Mouse (Mus musculus): ENCODE measurements at regions not wholly inside any gene's neighbourhood (a gene's known extent, or its start where the extent isn't known, plus 50 kb on each side); places are given as distances from the start of the nearest gene placed in this dataset.

DNA sequence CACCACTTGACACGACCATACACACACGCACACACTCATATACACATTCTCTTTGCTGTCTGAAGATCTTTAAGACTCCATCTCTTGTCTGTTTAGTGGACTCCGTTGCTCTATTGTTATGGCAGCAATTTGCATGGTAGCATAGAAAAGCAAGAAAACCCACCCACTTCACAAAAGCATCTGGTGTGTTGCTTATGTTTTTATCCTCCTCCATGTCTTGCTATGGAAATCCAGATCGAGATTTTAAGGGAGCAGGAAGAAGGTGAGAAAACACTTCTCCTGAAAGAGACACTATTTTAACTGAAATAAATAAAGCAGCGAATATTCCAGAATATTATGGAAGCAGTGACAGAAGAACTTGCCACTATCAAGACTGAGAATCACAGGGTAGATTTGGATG, 207.5 kb upstream of the Stac start:
- Histone ChIP-seq H3K36me3 (no peaks in the 10 kb centered on the region), H3K4me2 (no peak overlapping the region), H3K4me1 (no peaks in the 10 kb centered on the region), H3K9me3 (no peaks in the 10 kb centered on the region), H3K27ac (no peak overlapping the region), H3K4me3 (no peak overlapping the region), H3K9ac (no peak overlapping the region), H3K27me3 (no peaks in the 10 kb centered on the region)
- 71% methylated on average over 5 of the region's 5 CpGs for WGBS
- no peak for ATAC-seq (ENCODE audit: borderline replicate concordance, extremely low read depth, low FRiP score, low TSS enrichment)

DNA sequence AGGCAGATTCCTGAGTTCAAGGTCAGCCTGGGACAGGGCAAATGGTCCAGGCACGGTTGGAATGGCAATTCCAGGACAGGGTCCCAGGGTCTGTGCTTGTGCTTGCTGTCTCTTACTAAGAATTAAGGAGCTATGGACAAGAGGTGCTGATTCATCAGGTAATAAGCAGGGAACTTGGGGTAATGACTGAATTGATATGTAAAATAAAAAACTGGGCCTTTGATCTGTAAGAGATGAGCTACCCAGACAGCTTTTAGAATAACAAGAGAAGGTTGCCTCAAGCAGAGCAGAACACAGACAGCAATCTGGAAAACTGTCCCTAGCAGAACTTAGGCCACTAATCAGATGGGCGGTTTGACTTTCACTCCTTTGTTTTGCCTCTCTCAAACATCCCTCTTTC, 189.6 kb upstream of the Stac start:
- Histone ChIP-seq H3K36me3 (no peaks in the 10 kb centered on the region), H3K4me1 (no peaks in the 10 kb centered on the region), H3K9ac (no peak overlapping the region), H3K4me2 (no peak overlapping the region), H3K4me3 (no peak overlapping the region), H3K27ac (no peak overlapping the region), H3K9me3 (no peaks in the 10 kb centered on the region), H3K27me3 (no peaks in the 10 kb centered on the region)
- ATAC-seq (ENCODE audit: borderline replicate concordance, extremely low read depth, low FRiP score, low TSS enrichment) = no peak
- 49% methylated on average over 2 of the region's 2 CpGs for WGBS

DNA sequence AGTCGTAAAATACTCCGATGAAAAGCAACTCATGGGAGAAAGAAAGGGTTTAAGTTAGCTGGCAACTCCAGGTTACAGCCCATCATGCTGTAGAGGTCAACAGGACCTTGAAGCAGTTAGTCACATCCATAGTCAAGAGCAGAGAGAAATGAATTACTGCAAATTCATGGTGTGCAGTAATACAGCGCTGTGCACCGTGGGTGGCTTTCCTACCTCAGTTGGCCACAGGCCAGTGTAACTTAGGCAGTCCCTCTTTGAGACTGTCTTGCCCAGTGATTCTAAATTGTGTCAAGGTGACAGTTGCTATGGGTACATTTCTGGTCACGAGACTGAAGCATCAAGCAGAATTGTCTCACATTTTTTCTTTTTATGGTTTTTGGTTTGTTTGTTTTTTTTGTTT, 186.7 kb upstream of the Stac start:
- no peak overlapping the region for H3K4me3 ChIP-seq
- H3K4me2 ChIP-seq = no peak overlapping the region
- H3K27me3 ChIP-seq = no peaks in the 10 kb centered on the region
- H3K9me3 ChIP-seq = no peaks in the 10 kb centered on the region
- H3K27ac ChIP-seq = no peak overlapping the region
- whole genome bisulfite sequencing = 83% methylated on average over 5 of the region's 5 CpGs
- no peak for ATAC-seq (ENCODE audit: borderline replicate concordance, extremely low read depth, low FRiP score, low TSS enrichment)
- no peaks in the 10 kb centered on the region for H3K36me3 ChIP-seq
- no peak overlapping the region for H3K9ac ChIP-seq
- H3K4me1 ChIP-seq = no peaks in the 10 kb centered on the region

DNA sequence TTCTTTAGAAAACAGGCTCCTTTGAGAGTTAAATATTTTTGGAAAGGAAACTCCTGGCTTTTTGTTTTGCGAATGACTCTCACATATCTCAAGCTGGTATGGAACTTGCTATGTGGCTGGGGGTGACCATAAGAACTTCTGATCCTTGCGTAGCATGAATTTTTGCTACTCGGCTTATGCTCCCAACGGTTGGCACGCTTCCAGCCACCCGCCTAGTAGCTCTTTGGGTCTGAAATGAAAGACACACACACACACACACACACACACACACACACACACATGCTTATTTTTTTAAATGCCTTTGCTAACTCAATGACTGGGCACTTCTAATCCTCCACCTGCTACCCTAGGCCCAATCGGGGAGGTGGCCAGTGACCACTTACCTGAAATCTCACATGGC, 180.3 kb upstream of the Stac start:
- ATAC-seq (ENCODE audit: borderline replicate concordance, extremely low read depth, low FRiP score, low TSS enrichment) = no peak
- Histone ChIP-seq H3K36me3 (no peaks in the 10 kb centered on the region), H3K27ac (no peak overlapping the region), H3K27me3 (no peaks in the 10 kb centered on the region), H3K9ac (no peak overlapping the region), H3K9me3 (no peaks in the 10 kb centered on the region), H3K4me2 (no peak overlapping the region), H3K4me3 (no peak overlapping the region), H3K4me1 (no peaks in the 10 kb centered on the region)
- 61% methylated on average over 7 of the region's 7 CpGs for WGBS

DNA sequence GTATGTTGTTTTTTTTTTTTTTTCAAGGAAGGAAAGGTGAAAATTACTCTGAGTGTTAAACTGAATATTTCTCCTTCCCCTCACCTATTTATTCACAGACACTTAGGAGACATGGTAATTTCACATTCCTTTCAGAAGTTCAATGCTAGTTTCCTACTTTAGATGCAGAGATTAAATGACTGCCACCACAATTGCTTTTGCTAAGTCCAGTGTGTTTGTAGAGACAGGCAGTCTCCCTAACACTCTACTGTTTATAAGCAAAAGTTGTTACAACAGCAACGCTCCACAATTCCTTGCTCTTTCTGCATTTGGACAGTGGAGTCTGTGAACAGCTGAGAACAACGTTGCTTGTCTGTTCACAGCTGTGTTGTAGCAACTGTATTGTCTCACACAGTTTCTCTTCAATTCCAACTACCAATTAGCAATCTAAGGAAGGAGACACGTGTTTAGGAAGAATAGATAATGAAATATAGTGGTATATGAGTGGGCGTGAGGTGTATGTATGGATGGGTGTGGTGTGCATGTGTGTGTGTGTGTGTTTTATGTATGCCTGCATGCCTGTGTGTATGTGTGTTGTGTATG, 179.7 kb upstream of the Stac start:
- H3K27me3 ChIP-seq = no peaks in the 10 kb centered on the region
- H3K36me3 ChIP-seq = no peaks in the 10 kb centered on the region
- no peak overlapping the region for H3K4me3 ChIP-seq
- H3K9me3 ChIP-seq = no peaks in the 10 kb centered on the region
- H3K9ac ChIP-seq = no peak overlapping the region
- no peak for ATAC-seq (ENCODE audit: borderline replicate concordance, extremely low read depth, low FRiP score, low TSS enrichment)
- 60% methylated on average over 4 of the region's 4 CpGs for WGBS
- no peaks in the 10 kb centered on the region for H3K4me1 ChIP-seq
- no peak overlapping the region for H3K27ac ChIP-seq
- no peak overlapping the region for H3K4me2 ChIP-seq

DNA sequence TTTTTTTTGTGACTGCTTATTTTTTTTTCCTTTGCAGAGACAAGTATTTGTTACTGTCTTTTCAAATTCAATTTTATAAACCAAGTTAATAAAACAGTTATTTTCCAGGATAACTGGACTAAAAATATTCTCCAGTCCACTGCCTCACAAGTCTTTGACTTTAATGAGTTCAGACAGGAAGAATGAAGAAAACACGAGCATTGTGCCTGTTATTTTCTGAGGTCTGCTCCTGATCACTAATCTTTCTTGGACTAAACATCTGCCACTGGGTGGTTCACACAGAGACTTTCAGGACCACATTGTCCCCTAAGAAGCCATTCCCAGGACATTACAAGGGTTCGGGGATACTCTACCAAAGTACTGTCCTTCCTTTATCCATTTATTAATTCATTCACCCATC, 167.9 kb upstream of the Stac start:
- no peak overlapping the region for H3K4me3 ChIP-seq
- H3K9me3 ChIP-seq = no peaks in the 10 kb centered on the region
- WGBS = 63% methylated on average over 2 of the region's 2 CpGs
- no peaks in the 10 kb centered on the region for H3K27me3 ChIP-seq
- no peak overlapping the region for H3K4me2 ChIP-seq
- H3K9ac ChIP-seq = no peak overlapping the region
- H3K27ac ChIP-seq = no peak overlapping the region
- H3K36me3 ChIP-seq = no peaks in the 10 kb centered on the region
- no peak for ATAC-seq (ENCODE audit: borderline replicate concordance, extremely low read depth, low FRiP score, low TSS enrichment)
- no peaks in the 10 kb centered on the region for H3K4me1 ChIP-seq

DNA sequence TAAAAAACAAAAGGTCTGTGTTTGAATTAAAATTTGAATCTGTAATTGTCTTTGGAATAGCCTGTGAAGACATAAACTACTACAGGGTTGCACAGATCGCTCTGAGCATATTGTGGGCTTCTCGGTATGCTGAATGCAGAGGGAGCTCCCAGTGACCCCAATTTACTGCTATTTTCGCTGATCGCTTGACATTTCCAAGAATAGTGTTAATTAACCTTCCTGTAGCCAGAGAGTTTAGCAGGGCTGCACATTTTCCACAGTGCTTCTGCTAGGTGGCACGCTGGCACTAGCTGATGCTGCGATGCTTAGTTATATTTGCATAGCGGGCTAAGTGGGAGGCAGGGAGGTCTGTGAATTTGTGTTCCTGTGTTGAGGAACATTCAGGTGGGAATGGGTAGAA, 164.8 kb upstream of the Stac start:
- H3K4me3 ChIP-seq = no peak overlapping the region
- H3K36me3 ChIP-seq = no peaks in the 10 kb centered on the region
- WGBS = 78% methylated on average over 7 of the region's 7 CpGs
- H3K4me2 ChIP-seq = no peak overlapping the region
- no peaks in the 10 kb centered on the region for H3K9me3 ChIP-seq
- H3K27me3 ChIP-seq = no peaks in the 10 kb centered on the region
- H3K4me1 ChIP-seq = no peaks in the 10 kb centered on the region
- no peak overlapping the region for H3K27ac ChIP-seq
- H3K9ac ChIP-seq = no peak overlapping the region
- no peak for ATAC-seq (ENCODE audit: borderline replicate concordance, extremely low read depth, low FRiP score, low TSS enrichment)

DNA sequence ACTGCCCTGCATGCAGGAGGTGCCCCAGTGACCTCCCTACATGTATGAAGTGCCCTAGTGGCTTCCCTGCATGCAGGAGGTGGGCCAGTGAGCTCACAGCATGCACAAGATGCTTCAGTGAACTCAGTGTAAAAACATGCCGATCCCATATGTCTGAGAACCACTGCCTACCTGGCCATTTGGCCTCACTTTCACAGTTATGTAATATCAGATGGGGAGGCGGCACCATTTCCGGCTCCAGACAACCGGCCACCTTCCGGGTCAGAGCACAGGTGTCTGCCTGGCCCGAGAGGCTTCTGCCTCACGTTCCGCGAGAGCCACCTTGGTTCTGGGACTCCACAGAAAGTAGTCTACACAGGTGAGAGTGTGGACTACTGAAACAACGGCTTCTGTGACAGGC, 156.2 kb upstream of the Stac start:
- Histone ChIP-seq H3K36me3 (no peaks in the 10 kb centered on the region), H3K9ac (no peak overlapping the region), H3K27ac (no peak overlapping the region), H3K4me3 (no peak overlapping the region), H3K9me3 (no peaks in the 10 kb centered on the region), H3K4me2 (no peak overlapping the region), H3K4me1 (no peaks in the 10 kb centered on the region), H3K27me3 (no peaks in the 10 kb centered on the region)
- no peak for ATAC-seq (ENCODE audit: borderline replicate concordance, extremely low read depth, low FRiP score, low TSS enrichment)
- WGBS = 90% methylated on average over 10 of the region's 10 CpGs

DNA sequence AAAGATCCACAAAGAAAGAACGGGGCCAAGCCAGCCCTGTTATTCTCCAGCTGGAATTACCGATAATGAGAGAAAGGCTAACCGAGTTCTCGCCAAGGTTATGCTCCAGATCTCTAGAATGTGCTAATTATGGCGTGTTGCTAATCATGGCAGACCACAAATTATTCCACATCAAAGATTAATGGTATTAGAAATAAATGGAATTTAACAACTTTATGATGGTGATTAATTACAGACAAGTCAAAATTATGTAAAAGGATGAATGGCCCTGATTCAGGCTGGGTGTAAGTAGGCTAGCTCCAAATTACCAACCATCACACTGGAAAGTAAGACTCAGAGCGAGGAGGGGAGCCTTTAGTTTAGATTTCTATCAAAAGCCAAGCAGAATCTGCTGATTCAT, 151.0 kb upstream of the Stac start:
- 81% methylated on average over 6 of the region's 6 CpGs for WGBS
- H3K9me3 ChIP-seq = no peaks in the 10 kb centered on the region; the same call in 1 of the 2 replicates
- H3K27me3 ChIP-seq = no peaks in the 10 kb centered on the region
- H3K4me3 ChIP-seq = no peak overlapping the region
- ATAC-seq (ENCODE audit: borderline replicate concordance, extremely low read depth, low FRiP score, low TSS enrichment) = no peak
- no peaks in the 10 kb centered on the region for H3K4me1 ChIP-seq
- H3K36me3 ChIP-seq = no peaks in the 10 kb centered on the region
- no peak overlapping the region for H3K27ac ChIP-seq
- H3K4me2 ChIP-seq = no peak overlapping the region
- H3K9ac ChIP-seq = no peak overlapping the region

DNA sequence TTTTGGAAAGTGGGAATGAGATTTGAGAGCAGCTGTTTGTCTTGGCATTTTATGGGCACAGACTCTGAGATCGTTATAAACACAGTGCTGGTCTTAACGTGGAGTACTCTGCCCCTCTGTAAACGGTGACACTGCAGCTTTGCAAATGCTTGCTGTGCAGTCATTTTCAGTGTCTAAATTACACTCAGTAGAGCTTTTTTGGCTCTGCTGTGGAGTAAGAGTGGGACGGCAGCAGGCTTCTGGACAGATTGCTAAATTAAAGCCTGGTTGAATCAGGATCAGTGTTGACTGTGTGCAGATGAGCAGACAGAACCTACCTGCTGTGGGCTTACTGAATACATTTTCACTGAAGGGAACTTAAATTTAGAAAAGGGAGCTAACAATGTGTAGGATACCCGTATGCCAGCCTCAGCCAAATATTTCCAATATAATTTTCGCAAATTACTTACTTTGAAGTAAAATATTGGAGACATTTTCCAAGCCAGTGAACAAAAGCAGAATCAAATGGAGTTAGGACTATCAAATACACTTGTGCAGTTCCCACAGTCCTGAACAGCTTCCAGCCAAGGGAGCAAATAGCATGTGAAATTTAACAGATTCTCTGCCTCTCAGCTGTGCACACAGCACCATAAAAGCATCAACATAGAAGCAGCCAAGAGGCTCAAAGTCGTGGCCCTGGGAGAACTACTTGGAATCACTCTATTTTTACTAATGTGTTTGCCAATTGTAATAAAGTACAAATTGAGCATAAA, 148.1 kb upstream of the Stac start:
- Histone ChIP-seq H3K4me3 (no peak overlapping the region), H3K4me2 (no peak overlapping the region), H3K4me1 (no peaks in the 10 kb centered on the region), H3K27ac (no peak overlapping the region), H3K36me3 (no peaks in the 10 kb centered on the region), H3K9ac (no peak overlapping the region), H3K27me3 (no peaks in the 10 kb centered on the region), H3K9me3 (no peaks in the 10 kb centered on the region; the same call in 1 of the 2 replicates)
- no peak for ATAC-seq (ENCODE audit: borderline replicate concordance, extremely low read depth, low FRiP score, low TSS enrichment)
- WGBS = 60% methylated on average over 7 of the region's 7 CpGs

DNA sequence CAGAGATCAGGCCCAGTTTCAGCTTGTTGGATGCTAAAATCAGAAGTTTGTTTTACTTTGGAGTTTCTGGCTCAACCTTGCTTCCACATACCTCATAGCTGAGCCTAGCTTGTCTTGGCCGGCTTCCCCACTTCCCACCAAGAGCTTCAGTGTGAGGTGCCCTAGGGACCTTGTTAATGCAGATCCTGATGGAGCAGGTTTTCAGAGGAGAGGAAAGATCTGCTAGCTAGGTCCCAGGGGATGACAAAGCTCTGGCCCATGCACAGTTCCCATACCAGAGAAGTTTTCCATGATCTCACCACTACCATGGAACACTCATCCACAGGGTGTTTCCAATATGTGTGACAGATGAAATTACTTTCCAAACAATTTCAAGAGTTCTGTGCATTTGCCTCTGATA, 131.9 kb upstream of the Stac start:
- Histone ChIP-seq H3K4me3 (no peak overlapping the region), H3K4me2 (no peak overlapping the region), H3K36me3 (no peaks in the 10 kb centered on the region), H3K9ac (no peak overlapping the region), H3K27me3 (no peaks in the 10 kb centered on the region), H3K9me3 (no peaks in the 10 kb centered on the region), H3K4me1 (no peaks in the 10 kb centered on the region), H3K27ac (no peak overlapping the region)
- ATAC-seq (ENCODE audit: borderline replicate concordance, extremely low read depth, low FRiP score, low TSS enrichment) = no peak
- WGBS = 69% methylated on average over 1 of the region's 1 CpGs

DNA sequence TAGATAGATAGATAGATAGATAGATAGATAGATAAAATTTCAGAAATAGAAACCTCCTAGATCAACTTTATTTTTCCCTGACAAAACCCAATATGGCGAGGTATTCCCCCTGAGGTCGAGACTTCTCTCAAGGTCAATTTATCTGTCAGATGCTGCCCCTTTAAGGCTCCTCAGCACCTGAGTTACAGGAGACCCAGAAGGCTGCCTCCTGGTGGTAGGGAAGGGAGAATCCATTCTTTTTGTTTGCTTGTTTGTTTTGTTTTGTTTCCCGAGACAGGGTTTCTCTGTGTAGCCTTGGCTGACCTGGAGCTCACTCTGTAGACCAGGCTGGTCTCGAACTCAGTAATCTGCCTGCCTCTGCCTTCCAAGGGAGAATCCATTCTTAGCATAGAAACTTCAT, 127.3 kb upstream of the Stac start:
- Histone ChIP-seq H3K9ac (no peak overlapping the region), H3K27ac (no peak overlapping the region), H3K27me3 (no peaks in the 10 kb centered on the region), H3K36me3 (no peaks in the 10 kb centered on the region), H3K4me3 (no peak overlapping the region), H3K9me3 (no peaks in the 10 kb centered on the region), H3K4me1 (no peaks in the 10 kb centered on the region), H3K4me2 (no peak overlapping the region)
- ATAC-seq (ENCODE audit: borderline replicate concordance, extremely low read depth, low FRiP score, low TSS enrichment) = no peak
- WGBS = 65% methylated on average over 4 of the region's 4 CpGs

DNA sequence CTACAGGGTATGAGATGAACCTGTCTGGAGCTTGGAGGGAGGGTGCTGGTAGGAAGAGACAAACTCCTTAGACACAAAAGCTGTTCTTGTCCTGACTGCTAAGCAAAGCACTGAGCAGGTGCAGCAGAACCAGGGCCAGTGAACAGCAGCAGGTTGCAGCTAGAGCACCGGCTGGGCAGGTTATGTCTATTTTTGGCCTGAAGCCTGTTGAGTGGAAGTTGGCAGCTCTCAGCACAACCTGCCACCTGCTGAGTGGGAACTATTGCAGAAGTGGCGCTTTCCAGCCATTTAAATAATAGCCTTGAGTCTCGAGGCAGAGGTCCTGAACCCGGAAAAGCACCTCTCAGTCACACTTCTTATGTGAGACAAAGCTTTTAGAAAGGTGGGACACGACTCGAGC, 114.8 kb upstream of the Stac start:
- H3K4me1 ChIP-seq = no peaks in the 10 kb centered on the region
- H3K4me2 ChIP-seq = no peak overlapping the region
- ATAC-seq (ENCODE audit: borderline replicate concordance, extremely low read depth, low FRiP score, low TSS enrichment) = no peak
- H3K4me3 ChIP-seq = no peak overlapping the region
- WGBS = 79% methylated on average over 6 of the region's 6 CpGs
- H3K9me3 ChIP-seq = no peaks in the 10 kb centered on the region
- no peaks in the 10 kb centered on the region for H3K36me3 ChIP-seq
- no peaks in the 10 kb centered on the region for H3K27me3 ChIP-seq
- H3K27ac ChIP-seq = no peak overlapping the region
- no peak overlapping the region for H3K9ac ChIP-seq

Measured in lung, embryonic 15.5 days (tissue).